Mouse (Mus musculus) kidney, postnatal 0 days (tissue): ENCODE data around the gene AC134908.4. TPM values are rescaled to one million over a fixed set of nuclear protein-coding genes. Genes with fewer than 3 reads are reported as not detected.

Experiments used
- ATAC-seq: fragments of 200-750 bp; cut with Nextera tagmentation; replicated peaks from 2 replicates; pipeline ENCODE4 v1.8.0; 2017; ENCODE audit warnings: low read depth, moderate number of reproducible peaks, moderate TSS enrichment, moderate library complexity; ENCODE audit not compliant: low FRiP score
- DNase-seq: peaks from one replicate; pipeline ENCODE4 v3.0.0-alpha.2; 2016; ENCODE audit warnings: low spot score
- H3K27ac ChIP-seq: fragments of 300-500 bp; sonication (generic); 2 replicates; pipeline ENCODE4 v1.5.1; 2014; ENCODE audit warnings: mild to moderate bottlenecking
- H3K27me3 ChIP-seq: fragments of 300-500 bp; sonication (generic); 2 replicates; pipeline ENCODE4 v1.6.1; 2014; ENCODE audit warnings: low read length, mixed read lengths; ENCODE audit not compliant: insufficient read depth
- H3K36me3 ChIP-seq: fragments of 300-500 bp; sonication (generic); 2 replicates; pipeline ENCODE4 v1.6.1; 2014; ENCODE audit warnings: low read length, mixed read lengths; ENCODE audit not compliant: insufficient read depth
- H3K4me1 ChIP-seq: fragments of 300-500 bp; sonication (generic); replicated peaks from 2 replicates; pipeline ENCODE4 v1.6.1; 2014; ENCODE audit warnings: antibody characterized with exemption, low read length, mixed read lengths; ENCODE audit not compliant: insufficient read depth
- H3K4me2 ChIP-seq: fragments of 300-500 bp; sonication (generic); 2 replicates; pipeline ENCODE4 v1.6.1; 2014; ENCODE audit warnings: mild to moderate bottlenecking, low read length, moderate library complexity, mixed read lengths
- H3K4me3 ChIP-seq: fragments of 300-500 bp; sonication (generic); replicated peaks from 2 replicates; pipeline ENCODE4 v1.5.1; 2014; ENCODE audit warnings: low read depth, low read length
- H3K9ac ChIP-seq: fragments of 300-500 bp; sonication (generic); 2 replicates; pipeline ENCODE4 v1.6.1; 2014; ENCODE audit warnings: low read depth, low read length
- H3K9me3 ChIP-seq: fragments of 300-500 bp; sonication (generic); replicated peaks from 2 replicates; pipeline ENCODE4 v1.6.1; 2016; ENCODE audit warnings: low read length, inconsistent platforms, mixed read lengths
- CTCF ChIP-seq: IDR thresholded peaks from 2 replicates; pipeline ENCODE4 v1.5.1; 2016; ENCODE audit warnings: antibody characterized with exemption, low read depth, mild to moderate bottlenecking, moderate library complexity
- WGBS: fragments of 180-500 bp; shearing (Covaris S2); extraction: QIAGEN DNeasy Blood & Tissue Kit; methylation state at CpG from one replicate; pipeline ENCODE4 v1.1.7; 2014; 5-methylcytosine and 5-hydroxymethylcytosine counted together
- polyA plus RNA-seq: library from polyadenylated mRNA; unstranded; fragments of >200 nt; fragmentation: Nextera tagmentation; extraction: Ambion mirVana; gene quantifications from 2 replicates; pipeline ENCODE4 v1.2.1, GENCODE M21; 2015

The AC134908.4 gene
- polyA plus RNA-seq, 1 experiment from 2014 or later = 0.82 TPM

GRCm38 (mm10) chr17:25791320-25791842 lies 4.1 kb downstream of the AC134908.4 start:
- no peaks in the 10 kb centered on the region for H3K9me3 ChIP-seq
- H3K4me2 ChIP-seq = peak overlapping the region; percentile 86
- peak overlapping the region; percentile 73 for H3K9ac ChIP-seq
- ATAC-seq = no peak
- H3K36me3 ChIP-seq = no peaks in the 10 kb centered on the region
- H3K4me1 ChIP-seq = peaks cover 37% of the 10 kb centered on the region
- DNase-seq = peak; percentile 9
- TF ChIP-seq CTCF = peak; percentile 23; the same call in 1 of the 2 replicates
- H3K27me3 ChIP-seq = no peaks in the 10 kb centered on the region
- H3K4me3 ChIP-seq = peak overlapping the region; percentile 53
- peak overlapping the region; percentile 93 for H3K27ac ChIP-seq
- 20% methylated on average over 19 of the region's 19 CpGs for WGBS

DNA sequence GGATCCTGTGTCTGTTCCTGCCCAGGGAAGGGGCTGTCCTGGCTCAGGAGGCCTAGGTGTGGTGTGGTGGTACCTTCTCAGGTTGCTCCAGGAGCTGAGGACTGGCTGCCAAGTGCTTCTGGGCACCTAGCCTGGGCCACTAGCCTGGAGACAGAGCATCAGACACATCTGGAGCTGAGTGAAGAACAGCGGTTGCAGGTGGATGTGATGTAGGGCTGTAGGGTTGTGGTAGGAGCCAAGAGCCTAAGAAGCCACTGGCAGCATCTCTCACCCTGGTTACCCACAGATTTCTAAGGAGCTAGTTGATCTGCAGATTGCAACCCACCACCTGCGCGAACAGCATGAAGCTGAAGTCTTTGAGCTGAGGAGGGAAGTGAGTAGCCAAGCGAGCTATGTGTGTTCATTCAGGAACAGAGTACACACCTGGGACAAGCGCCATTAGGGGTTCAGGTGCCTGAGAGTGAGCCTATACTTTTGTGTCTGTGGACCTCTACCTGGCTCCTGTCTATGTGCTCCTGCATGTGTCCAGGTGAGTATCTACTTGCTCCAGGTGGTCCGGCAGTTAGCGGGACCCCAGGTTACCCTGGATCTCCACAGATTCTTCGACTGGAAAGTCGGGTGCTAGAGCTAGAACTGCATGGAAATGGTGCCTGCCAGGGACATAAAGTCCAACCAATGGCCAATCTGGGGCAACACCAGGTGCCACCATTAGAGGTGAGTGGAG lies 8.5 kb downstream of the AC134908.4 start:
- ATAC-seq = no peak
- H3K4me1 ChIP-seq = peaks cover 21% of the 10 kb centered on the region; the same call in 1 of the 2 replicates
- no peak for TF ChIP-seq CTCF
- no peak overlapping the region for H3K4me3 ChIP-seq
- DNase-seq = no peak
- no peaks in the 10 kb centered on the region for H3K27me3 ChIP-seq
- no peak overlapping the region for H3K4me2 ChIP-seq
- no peak overlapping the region for H3K9ac ChIP-seq
- no peaks in the 10 kb centered on the region for H3K9me3 ChIP-seq
- WGBS = 93% methylated on average over 9 of the region's 9 CpGs
- H3K36me3 ChIP-seq = peaks cover 18% of the 10 kb centered on the region
- H3K27ac ChIP-seq = no peak overlapping the region

GRCm38 (mm10) chr17:25786280-25786679 lies 9.2 kb downstream of the AC134908.4 start, which contains the start of gene Ccdc78:
Gene Ccdc78 (plus strand): TSS chr17:25786580.
- peak within 1 kb of the TSS; percentile 59 for H3K9ac ChIP-seq
- ATAC-seq = no peak
- no peaks in the 10 kb centered on the region for H3K9me3 ChIP-seq
- peaks cover 17% of the 10 kb centered on the region; the same call in 1 of the 2 replicates for H3K4me1 ChIP-seq
- peak within 1 kb of the TSS; percentile 83 for H3K4me2 ChIP-seq
- 79% methylated on average over 3 of the region's 3 CpGs for WGBS
- TF ChIP-seq CTCF = no peak
- H3K36me3 ChIP-seq = peaks cover 24% of the 10 kb centered on the region
- H3K27me3 ChIP-seq = no peaks in the 10 kb centered on the region
- peak within 1 kb of the TSS; percentile 67; the same call in 1 of the 2 replicates for H3K27ac ChIP-seq
- H3K4me3 ChIP-seq = peak within 1 kb of the TSS; percentile 63
- no peak for DNase-seq

- WGBS = under 1% methylated on average over 23 of the region's 23 CpGs
- Histone ChIP-seq H3K4me2 (peak within 1 kb of the TSS; percentile 83), H3K36me3 (peaks cover 28% of the 10 kb centered on the region), H3K4me3 (peak within 1 kb of the TSS; percentile 63), H3K4me1 (peaks cover 10% of the 10 kb centered on the region; the same call in 1 of the 2 replicates), H3K27me3 (no peaks in the 10 kb centered on the region), H3K9ac (peak within 1 kb of the TSS; percentile 59), H3K9me3 (no peaks in the 10 kb centered on the region), H3K27ac (peak within 1 kb of the TSS; percentile 67; the same call in 1 of the 2 replicates)
- ATAC-seq (peak; percentile 76), DNase-seq (peak; percentile 98)
- peak; percentile 25; the same call in 1 of the 2 replicates for TF ChIP-seq CTCF
These were observed 10.1 kb downstream of the AC134908.4 start, which contains the start of gene Haghl for GRCm38 (mm10) chr17:25785281-25785745. Gene Haghl (minus strand): TSS chr17:25785673.

DNA sequence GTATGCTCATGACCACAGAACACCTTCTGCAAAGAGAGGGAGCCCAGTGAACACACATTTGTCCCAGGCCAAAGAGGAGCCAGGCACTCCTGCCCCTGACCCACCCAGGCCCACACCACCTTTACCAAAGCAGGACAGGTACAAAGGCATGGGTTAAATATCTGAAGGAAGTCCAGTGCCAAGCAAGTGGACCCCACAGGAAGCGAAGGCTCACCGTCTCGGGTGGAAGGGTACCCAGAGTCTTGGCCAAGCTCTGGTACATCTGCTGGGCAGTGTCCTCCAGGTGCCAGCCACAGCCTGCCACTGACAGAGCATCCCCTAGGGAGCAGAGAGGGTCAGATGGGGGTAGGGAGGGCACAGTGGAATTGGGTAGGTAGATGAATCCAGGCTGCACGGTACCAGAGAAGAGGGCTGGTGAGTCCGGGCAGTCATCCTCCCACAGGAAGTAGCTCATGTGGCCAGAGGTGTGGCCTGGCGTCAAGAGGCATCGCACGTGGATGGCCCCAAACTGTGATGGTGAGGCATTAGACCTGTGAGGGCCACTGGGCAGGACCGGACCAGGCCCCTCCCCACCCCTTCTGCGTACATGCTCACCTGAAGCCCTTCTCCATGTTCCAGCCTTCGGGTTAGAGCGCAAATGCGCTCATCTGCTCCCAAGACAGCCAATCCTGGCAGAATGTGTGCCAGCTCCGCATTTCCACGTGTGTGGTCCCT lies 11.4 kb downstream of the AC134908.4 start:
- H3K4me3 ChIP-seq = peak overlapping the region; percentile 63; the same call in 1 of the 2 replicates
- H3K36me3 ChIP-seq = peaks cover 32% of the 10 kb centered on the region
- ATAC-seq = no peak
- WGBS = 67% methylated on average over 15 of the region's 15 CpGs
- no peaks in the 10 kb centered on the region for H3K9me3 ChIP-seq
- no peaks in the 10 kb centered on the region for H3K27me3 ChIP-seq
- DNase-seq = no peak
- TF ChIP-seq CTCF = no peak
- peak overlapping the region; percentile 83 for H3K4me2 ChIP-seq
- H3K4me1 ChIP-seq = peaks cover 10% of the 10 kb centered on the region; the same call in 1 of the 2 replicates
- peak overlapping the region; percentile 59; the same call in 1 of the 2 replicates for H3K9ac ChIP-seq
- H3K27ac ChIP-seq = no peak overlapping the region

DNA sequence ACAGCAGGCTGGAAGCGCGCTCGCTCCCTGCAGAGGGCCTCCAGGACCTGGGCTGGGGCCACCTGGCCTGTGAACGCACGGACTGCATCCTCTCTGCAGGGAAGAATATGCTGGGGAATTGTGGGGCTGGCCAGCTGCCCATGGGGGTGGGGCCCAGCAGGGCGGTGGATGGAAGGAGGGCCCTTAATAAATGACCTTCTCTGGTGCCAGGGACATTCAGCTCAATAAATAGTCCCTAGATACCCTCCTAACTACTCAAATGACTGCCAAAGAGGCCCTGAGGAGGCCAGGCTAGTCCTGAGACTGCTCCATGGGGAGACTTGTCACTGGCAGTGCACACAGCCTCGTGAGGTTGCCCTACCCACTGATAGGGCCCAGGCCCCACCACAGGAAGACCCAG lies 12.4 kb downstream of the AC134908.4 start:
- 0 out of 2 replicates have a peak overlapping the region, but pooled peaks have one; percentile 18 for H3K9ac ChIP-seq
- H3K9me3 ChIP-seq = no peaks in the 10 kb centered on the region
- peaks cover 32% of the 10 kb centered on the region for H3K36me3 ChIP-seq
- H3K4me1 ChIP-seq = peaks cover 10% of the 10 kb centered on the region; the same call in 1 of the 2 replicates
- no peak overlapping the region for H3K27ac ChIP-seq
- no peak for TF ChIP-seq CTCF
- no peaks in the 10 kb centered on the region for H3K27me3 ChIP-seq
- DNase-seq (no peak), ATAC-seq (no peak)
- no peak overlapping the region for H3K4me2 ChIP-seq
- WGBS = 83% methylated on average over 7 of the region's 7 CpGs
- H3K4me3 ChIP-seq = no peak overlapping the region
